10 mouse cellular contexts compared by ENCODE assay signal in genomic region chr7:124990695-124991094, GRCm38 (mm10).
DNase-seq lines count a peak whose midpoint lies in the region; ATAC-seq and TF ChIP-seq lines count a peak whose summit lies in the region.
"Had no signal": no experiment of that assay in that cellular context is flagged by ENCODE, and none has a peak within 500 bp of the region (broad histone marks: within the 10 kb centered on the region; RNA-seq: fewer than 3 reads in every experiment).

No protein-coding gene starts in this region.

- ATAC-seq in forebrain, postnatal 0 days, result peak; percentile 95
- ATAC-seq in neural tube, embryonic 14.5 days (ENCODE audit: low read depth), result peak; percentile 71
- ATAC-seq: Patski had no signal

- H3K27me3 ChIP-seq in forebrain, postnatal 0 days (ENCODE audit: insufficient read depth, low read length), result no peaks in the 10 kb centered on the region
- no peaks in the 10 kb centered on the region for H3K27me3 ChIP-seq in neural tube, embryonic 14.5 days (ENCODE audit: control insufficient read depth, insufficient read depth, low read length)
- H3K27me3 ChIP-seq: Patski had no signal

- no peaks in the 10 kb centered on the region for H3K36me3 ChIP-seq in forebrain, postnatal 0 days (ENCODE audit: insufficient read depth)
- no peaks in the 10 kb centered on the region for H3K36me3 ChIP-seq in neural tube, embryonic 14.5 days (ENCODE audit: control insufficient read depth, insufficient read depth, low read length)

- TF ChIP-seq CTCF in forebrain, postnatal 0 days (IDR thresholded peaks at IDR 0.05; ENCODE audit: low read depth), result no peak

- no peak overlapping the region for H3K9ac ChIP-seq in forebrain, postnatal 0 days
- no peak overlapping the region for H3K9ac ChIP-seq in neural tube, embryonic 14.5 days (replicated peaks; ENCODE audit: low read depth, low read length)

- H3K4me2 ChIP-seq in forebrain, postnatal 0 days (ENCODE audit: low read depth), result peak overlapping the region; percentile 35
- H3K4me2 ChIP-seq in neural tube, embryonic 14.5 days (ENCODE audit: low read depth, low read length), result peak overlapping the region; percentile 31; the same call in 1 of the 2 replicates

- H3K9me3 ChIP-seq in forebrain, postnatal 0 days (ENCODE audit: low read length), result no peaks in the 10 kb centered on the region
- H3K9me3 ChIP-seq in neural tube, embryonic 14.5 days (ENCODE audit: control insufficient read depth, low read length), result no peaks in the 10 kb centered on the region

- no peak overlapping the region for H3K27ac ChIP-seq in forebrain, postnatal 0 days (ENCODE audit: low read depth, low read length)
- H3K27ac ChIP-seq in neural tube, embryonic 14.5 days (ENCODE audit: low read depth, low read length), result no peak overlapping the region

- H3K4me3 ChIP-seq in forebrain, postnatal 0 days (ENCODE audit: low read depth, low read length), result no peak overlapping the region
- no peak overlapping the region for H3K4me3 ChIP-seq in neural tube, embryonic 14.5 days (ENCODE audit: low read depth, low read length)

- DNase-seq in cerebellum, postnatal 10 days, result peak; percentile 61 to 72
- no peak for DNase-seq in cerebellum, adult 18-20 months
- peak; percentile 79 for DNase-seq in forebrain, postnatal 0 days
- peak; percentile 23 to 24 for DNase-seq in layer of hippocampus, postnatal 14 days (ENCODE audit: low spot score in 2 of 2)
- DNase-seq in adrenal gland, postnatal 25 days, result no peak
- DNase-seq in adrenal gland, postnatal 14 days, result no peak
- DNase-seq in thymus, postnatal 14 days, result no peak
- DNase-seq: lung, postnatal 4 days had no signal

- 9% methylated on average over 13 of the region's 13 CpGs for WGBS in forebrain, postnatal 0 days
- WGBS in neural tube, embryonic 14.5 days, result 15% methylated on average over 13 of the region's 13 CpGs

- H3K4me1 ChIP-seq in forebrain, postnatal 0 days (ENCODE audit: insufficient read depth), result peaks cover 3% of the 10 kb centered on the region; the same call in 1 of the 2 replicates
- H3K4me1 ChIP-seq in neural tube, embryonic 14.5 days (ENCODE audit: control insufficient read depth, insufficient read depth, low read length), result 0 out of 2 replicates have a peak, but pooled peaks cover 3% of the 10 kb centered on the region

Comparison
In these comparisons a context has a peak if more than half of its experiments do, and no peak if none do; other contexts are left out.
1. DNase-seq: peak in cerebellum, postnatal 10 days (2 of 2), forebrain, postnatal 0 days (single experiment) and layer of hippocampus, postnatal 14 days (2 of 2); none in cerebellum, adult 18-20 months (0 of 2), adrenal gland, postnatal 25 days (single experiment), adrenal gland, postnatal 14 days (single experiment) and thymus, postnatal 14 days (single experiment).